Mouse (Mus musculus) midbrain, embryonic 11.5 days (tissue): ENCODE data around the gene Spata22. TPM values are rescaled to one million over a fixed set of nuclear protein-coding genes. Genes with fewer than 3 reads are reported as not detected.
"Not testable (repeated sequence)": the region's sequence is repeated elsewhere in the genome, so short reads cannot be mapped to it uniquely, and the experiment has no call there.

Experiments used
- ATAC-seq: fragments of 200-750 bp; cut with Nextera tagmentation; 2 replicates; pipeline ENCODE4 v1.8.0; 2017; ENCODE audit warnings: moderate TSS enrichment, moderate library complexity; ENCODE audit not compliant: low FRiP score
- DNase-seq: peaks from one replicate; pipeline ENCODE4 v3.0.0; 2015; ENCODE audit warnings: low spot score; ENCODE audit errors: missing footprints
- H3K27ac ChIP-seq: fragments of 300-500 bp; sonication (generic); 2 replicates; pipeline ENCODE4 v1.5.1; 2014; ENCODE audit warnings: low read depth, low read length
- H3K27me3 ChIP-seq: fragments of 300-500 bp; sonication (generic); 2 replicates; pipeline ENCODE4 v1.6.1; 2014; ENCODE audit warnings: mild to moderate bottlenecking, low read length, moderate library complexity, mixed read lengths; ENCODE audit not compliant: control insufficient read depth, insufficient read depth
- H3K36me3 ChIP-seq: fragments of 300-500 bp; sonication (generic); 2 replicates; pipeline ENCODE4 v1.6.1; 2014; ENCODE audit warnings: mild to moderate bottlenecking, low read length, moderate library complexity, mixed read lengths; ENCODE audit not compliant: control insufficient read depth, insufficient read depth
- H3K4me1 ChIP-seq: fragments of 300-500 bp; sonication (generic); 2 replicates; pipeline ENCODE4 v1.6.1; 2014; ENCODE audit warnings: low read length; ENCODE audit not compliant: control insufficient read depth, insufficient read depth
- H3K4me2 ChIP-seq: fragments of 300-500 bp; sonication (generic); 2 replicates; pipeline ENCODE4 v1.6.1; 2014; ENCODE audit warnings: mild to moderate bottlenecking, moderate library complexity
- H3K4me3 ChIP-seq: fragments of 300-500 bp; sonication (generic); 2 replicates; pipeline ENCODE4 v1.5.1; 2014; ENCODE audit warnings: low read depth, low read length
- H3K9ac ChIP-seq: fragments of 300-500 bp; sonication (generic); 2 replicates; pipeline ENCODE4 v1.6.1; 2014; ENCODE audit warnings: low read length
- H3K9me3 ChIP-seq: fragments of 300-500 bp; sonication (generic); 2 replicates; pipeline ENCODE4 v1.6.1; 2016; ENCODE audit warnings: low read length; ENCODE audit not compliant: control insufficient read depth
- WGBS: fragments of 180-500 bp; shearing (Covaris S2); extraction: QIAGEN DNeasy Blood & Tissue Kit; methylation state at CpG from one replicate; pipeline ENCODE4 v1.1.7; 2014; 5-methylcytosine and 5-hydroxymethylcytosine counted together
- polyA plus RNA-seq: library from polyadenylated mRNA; unstranded; fragments of >200 nt; fragmentation: Nextera tagmentation; extraction: Ambion mirVana; gene quantifications from 2 replicates; pipeline ENCODE4 v1.2.1, GENCODE M21; 2014

Spata22 gene
- polyA plus RNA-seq, 1 experiment from 2014 or later = not detected

DNA sequence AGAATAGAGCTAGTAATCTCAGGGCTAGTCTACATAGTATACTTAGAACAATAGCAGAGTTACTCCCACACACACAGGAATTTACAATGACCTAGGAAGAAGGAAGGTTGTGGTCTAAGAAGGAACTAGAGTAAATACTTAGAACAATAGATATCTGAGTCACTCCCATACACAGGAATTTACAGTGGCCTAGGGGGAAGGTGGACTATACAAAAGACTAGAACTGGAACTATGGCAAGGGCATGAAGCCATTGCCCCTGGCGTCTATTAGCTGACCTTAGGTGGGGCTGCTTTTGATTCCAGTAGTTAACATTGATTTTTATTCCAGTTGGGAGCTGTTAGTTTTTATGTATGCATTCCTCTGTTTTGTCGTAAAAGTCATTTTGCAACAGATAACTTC, 11.0 kb upstream of the Spata22 start:
- H3K27ac ChIP-seq, ATAC-seq, H3K36me3 ChIP-seq, H3K9ac ChIP-seq, H3K4me1 ChIP-seq, H3K27me3 ChIP-seq, DNase-seq, H3K4me3 ChIP-seq, H3K4me2 ChIP-seq, H3K9me3 ChIP-seq: not testable (repeated sequence)
- 83% methylated on average over 2 of the region's 2 CpGs for WGBS

DNA sequence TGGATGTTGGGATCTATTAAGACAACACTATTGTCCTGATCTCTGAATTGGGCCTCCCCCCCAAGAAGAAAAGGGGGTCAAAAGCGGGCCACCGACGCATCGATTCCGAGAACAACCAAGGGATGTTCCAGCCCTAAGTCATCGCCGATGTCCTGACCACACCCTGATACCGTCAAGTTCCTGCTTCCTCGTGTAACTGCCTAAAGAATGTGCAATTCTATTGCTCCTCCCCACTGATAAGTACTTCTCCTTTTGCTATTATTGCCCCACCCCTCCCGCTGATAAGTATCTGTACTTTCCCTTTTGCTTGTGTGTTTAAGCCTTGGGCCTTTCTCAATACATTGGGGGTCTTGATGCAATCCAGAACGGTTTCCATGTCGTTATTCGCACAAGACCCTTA, 8.5 kb upstream of the Spata22 start:
- H3K9ac ChIP-seq, DNase-seq, ATAC-seq, H3K9me3 ChIP-seq, H3K36me3 ChIP-seq, H3K4me3 ChIP-seq, H3K27ac ChIP-seq, H3K27me3 ChIP-seq, H3K4me2 ChIP-seq, H3K4me1 ChIP-seq: not testable (repeated sequence)
- 93% methylated on average over 13 of the region's 13 CpGs for WGBS

DNA sequence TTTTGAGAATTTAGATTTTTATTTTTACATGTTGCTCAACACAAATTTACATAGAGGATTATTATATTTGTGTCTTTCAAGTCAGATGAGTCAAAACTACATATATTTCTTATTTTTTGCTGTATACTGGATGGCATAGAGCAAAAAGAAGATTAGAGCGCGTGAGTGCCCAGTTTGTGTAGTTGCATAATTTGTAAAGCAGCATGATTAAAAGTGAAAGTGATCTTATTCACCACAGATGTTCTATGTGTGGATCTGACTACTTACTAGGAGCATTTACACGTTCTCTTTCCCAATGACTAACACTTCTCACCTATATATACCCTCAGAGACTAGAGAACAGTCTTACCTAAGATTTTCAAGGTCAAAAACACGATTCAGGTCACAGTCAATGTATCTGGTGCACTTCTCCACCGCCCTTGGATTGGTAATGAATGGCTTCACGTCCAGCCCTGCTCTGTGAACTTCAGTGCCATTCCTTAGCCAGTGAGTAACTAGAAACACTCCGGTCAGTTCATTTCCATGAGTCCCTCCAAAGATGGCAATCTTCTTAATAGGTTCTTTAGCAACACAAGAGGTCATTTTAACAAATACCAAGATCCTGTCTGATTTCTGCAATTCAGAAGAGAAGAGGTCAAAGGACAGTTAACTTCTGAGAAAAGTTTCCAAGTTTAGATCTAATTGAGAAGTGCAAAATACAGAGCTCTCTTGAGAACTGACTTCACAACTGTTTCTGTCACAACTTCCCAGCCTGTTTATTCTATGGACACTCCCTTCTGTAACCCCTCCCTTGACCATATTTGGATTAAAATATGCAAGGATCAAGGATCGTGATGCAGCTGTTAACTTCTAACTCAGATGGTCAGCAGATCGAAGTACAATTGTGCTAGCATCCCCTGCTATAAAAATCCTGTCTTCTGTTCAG, 5.4 kb upstream of the Spata22 start:
- Histone ChIP-seq H3K27ac (no peak overlapping the region), H3K4me2 (no peak overlapping the region), H3K36me3 (no peaks in the 10 kb centered on the region), H3K9me3 (no peaks in the 10 kb centered on the region), H3K9ac (no peak overlapping the region), H3K4me1 (no peaks in the 10 kb centered on the region), H3K4me3 (no peak overlapping the region), H3K27me3 (no peaks in the 10 kb centered on the region)
- 78% methylated on average over 9 of the region's 9 CpGs for WGBS
- DNase-seq (no peak), ATAC-seq (no peak)

DNA sequence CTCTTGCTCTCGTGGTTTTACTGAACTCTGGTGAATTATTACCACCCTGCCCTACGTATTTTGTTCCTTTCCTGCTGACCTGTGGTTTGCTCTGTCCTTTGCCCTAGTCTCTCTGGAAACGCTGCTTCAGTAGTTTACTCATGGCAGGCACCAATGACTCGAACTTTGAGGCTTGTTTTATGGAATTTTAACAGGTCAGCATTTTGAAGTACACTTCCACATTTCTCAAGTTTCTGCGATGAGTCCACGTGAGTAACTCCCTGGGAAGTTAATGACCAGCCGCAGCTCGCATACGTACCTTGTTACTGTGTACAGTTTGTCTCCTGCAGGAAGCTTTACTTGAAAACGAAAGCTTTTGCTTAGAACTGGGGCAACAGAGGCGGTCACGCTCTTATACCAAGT, 3.1 kb upstream of the Spata22 start:
- no peaks in the 10 kb centered on the region for H3K36me3 ChIP-seq
- no peak overlapping the region for H3K9ac ChIP-seq
- ATAC-seq (no peak), DNase-seq (no peak)
- no peaks in the 10 kb centered on the region for H3K27me3 ChIP-seq
- no peak overlapping the region for H3K4me3 ChIP-seq
- no peak overlapping the region for H3K4me2 ChIP-seq
- 67% methylated on average over 12 of the region's 12 CpGs for WGBS
- no peaks in the 10 kb centered on the region for H3K9me3 ChIP-seq
- H3K27ac ChIP-seq = no peak overlapping the region
- H3K4me1 ChIP-seq = no peaks in the 10 kb centered on the region

DNA sequence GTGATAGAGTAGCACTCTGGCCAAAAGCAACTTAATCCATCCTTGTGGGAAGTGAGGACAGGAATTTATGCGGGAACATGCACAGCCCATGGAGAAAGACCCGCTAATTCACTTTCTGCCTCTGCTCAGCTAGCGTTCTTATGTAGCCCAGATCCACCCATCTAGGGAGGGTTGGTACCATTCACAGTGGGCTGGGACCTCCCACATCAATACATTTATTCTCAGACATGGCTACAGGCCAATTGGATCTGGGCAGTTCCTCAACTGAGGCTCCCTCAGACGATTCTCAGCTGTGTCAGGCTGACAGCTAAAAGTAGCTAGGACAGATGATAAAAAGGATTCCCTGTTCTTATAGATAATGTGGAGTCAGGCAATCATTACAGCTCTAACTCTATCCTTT, 2.2 kb upstream of the Spata22 start:
- no peaks in the 10 kb centered on the region for H3K27me3 ChIP-seq
- H3K4me1 ChIP-seq = no peaks in the 10 kb centered on the region
- no peaks in the 10 kb centered on the region for H3K36me3 ChIP-seq
- no peaks in the 10 kb centered on the region for H3K9me3 ChIP-seq
- H3K9ac ChIP-seq = no peak overlapping the region
- H3K4me3 ChIP-seq = no peak overlapping the region
- H3K4me2 ChIP-seq = no peak overlapping the region
- no peak overlapping the region for H3K27ac ChIP-seq
- no peak for ATAC-seq
- DNase-seq = no peak
- 85% methylated on average over 4 of the region's 4 CpGs for WGBS

DNA sequence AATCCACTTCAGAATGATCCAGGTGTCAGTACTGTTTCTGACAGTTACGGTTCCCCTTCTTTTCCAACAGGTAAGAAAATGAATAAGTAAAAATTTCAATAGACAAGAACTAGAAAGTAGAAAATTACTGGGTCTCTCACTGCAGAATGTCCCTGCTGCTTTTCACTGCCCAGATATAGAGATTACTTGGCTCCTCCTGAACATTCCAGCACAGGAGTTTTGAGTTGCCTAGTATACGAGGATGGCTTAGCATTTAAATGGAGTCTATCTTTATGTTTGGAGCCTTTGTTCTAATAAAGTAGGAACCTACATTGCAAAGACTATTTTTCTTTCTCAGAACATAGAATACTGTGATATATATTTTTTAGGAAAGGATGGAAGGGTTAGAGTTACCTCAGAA, 3.8 kb downstream of the Spata22 start:
- no peak overlapping the region for H3K27ac ChIP-seq
- no peak overlapping the region for H3K9ac ChIP-seq
- DNase-seq (no peak), ATAC-seq (no peak)
- 60% methylated on average over 2 of the region's 2 CpGs for WGBS
- H3K4me2 ChIP-seq = no peak overlapping the region
- no peaks in the 10 kb centered on the region for H3K27me3 ChIP-seq
- no peaks in the 10 kb centered on the region for H3K36me3 ChIP-seq
- H3K9me3 ChIP-seq = no peaks in the 10 kb centered on the region
- no peak overlapping the region for H3K4me3 ChIP-seq
- H3K4me1 ChIP-seq = no peaks in the 10 kb centered on the region

DNA sequence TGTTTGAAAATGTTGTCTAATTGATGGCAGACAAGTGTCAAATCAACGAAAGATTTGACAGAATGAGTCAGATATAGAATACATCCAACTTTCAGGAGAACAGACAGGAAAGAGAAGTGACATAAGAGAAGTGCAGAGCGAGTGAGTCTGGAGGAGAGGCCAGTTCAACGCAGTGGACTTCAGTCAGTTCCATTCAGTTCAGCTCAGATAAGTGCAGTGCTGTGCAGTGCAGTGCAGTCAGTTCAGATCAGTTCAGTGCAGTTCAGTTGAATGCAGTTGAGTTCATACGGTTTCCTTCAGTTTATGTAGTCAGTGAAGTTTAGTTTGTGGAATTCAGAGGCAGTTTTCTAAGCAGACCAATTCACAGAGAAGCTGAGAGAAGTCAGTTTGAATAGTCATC, 7.4 kb downstream of the Spata22 start:
- H3K4me1 ChIP-seq = no peaks in the 10 kb centered on the region
- H3K9me3 ChIP-seq = no peaks in the 10 kb centered on the region
- no peak overlapping the region for H3K4me3 ChIP-seq
- DNase-seq (no peak), ATAC-seq (no peak)
- H3K4me2 ChIP-seq = no peak overlapping the region
- H3K9ac ChIP-seq = no peak overlapping the region
- no peak overlapping the region for H3K27ac ChIP-seq
- H3K36me3 ChIP-seq = no peaks in the 10 kb centered on the region
- WGBS = 80% methylated on average over 4 of the region's 4 CpGs
- H3K27me3 ChIP-seq = no peaks in the 10 kb centered on the region

DNA sequence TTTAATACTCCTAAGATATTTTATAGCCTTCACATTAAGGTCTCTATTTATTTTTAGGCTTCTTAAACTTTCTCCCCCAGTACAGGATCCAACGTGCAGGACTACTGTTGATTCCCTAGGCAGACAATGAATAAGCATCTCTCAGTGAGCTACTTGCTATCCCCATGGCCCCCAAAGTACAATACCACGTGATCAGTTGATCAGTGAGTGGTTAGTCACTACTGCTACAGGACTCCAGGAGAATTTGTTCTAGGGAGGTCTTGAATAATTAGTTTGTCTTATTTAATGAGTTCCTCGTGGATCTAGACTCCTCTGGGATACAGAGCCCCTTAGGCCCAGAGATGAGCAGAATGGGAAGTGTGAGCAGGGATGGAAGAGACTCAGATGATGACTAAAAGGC, 20.9 kb downstream of the Spata22 start, which contains the start of gene Olfr20:
Gene Olfr20 (plus strand): TSS at position 301 of the 400 bp plus-strand sequence.
- 46% methylated on average over 3 of the region's 3 CpGs for WGBS
- Histone ChIP-seq H3K9ac (no peak within 1 kb of the TSS), H3K4me1 (no peaks in the 10 kb centered on the region), H3K36me3 (no peaks in the 10 kb centered on the region), H3K27ac (no peak within 1 kb of the TSS), H3K4me2 (no peak within 1 kb of the TSS), H3K4me3 (no peak within 1 kb of the TSS), H3K9me3 (no peaks in the 10 kb centered on the region), H3K27me3 (no peaks in the 10 kb centered on the region)
- no peak for DNase-seq
- ATAC-seq = no peak

DNA sequence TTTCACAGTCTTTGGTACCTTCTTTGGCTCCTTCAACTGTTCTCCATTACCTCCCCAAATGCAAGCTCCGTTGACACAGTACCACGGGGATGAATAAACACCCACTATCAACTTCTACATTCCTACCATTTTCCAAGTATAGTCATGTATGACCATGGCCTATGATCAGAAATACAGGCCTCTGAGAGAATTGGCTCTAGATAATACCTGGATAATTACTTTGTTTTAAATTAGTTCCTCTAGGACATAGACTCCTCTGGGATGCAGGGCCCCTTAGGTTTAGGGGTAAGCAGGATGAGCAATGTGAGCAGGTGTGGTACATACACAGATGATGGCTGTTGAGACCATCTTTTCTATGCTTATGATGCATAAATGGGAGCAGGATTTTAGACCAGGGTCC, 41.4 kb downstream of the Spata22 start, which contains the start of gene Olfr376:
Gene Olfr376 (plus strand): TSS at position 301 of the 400 bp plus-strand sequence.
- DNase-seq (no peak), ATAC-seq (no peak)
- Histone ChIP-seq H3K27me3 (no peaks in the 10 kb centered on the region), H3K4me2 (no peak within 1 kb of the TSS), H3K9me3 (no peaks in the 10 kb centered on the region), H3K4me3 (no peak within 1 kb of the TSS), H3K27ac (no peak within 1 kb of the TSS), H3K4me1 (no peaks in the 10 kb centered on the region), H3K9ac (no peak within 1 kb of the TSS), H3K36me3 (no peaks in the 10 kb centered on the region)
- WGBS = 85% methylated on average over 2 of the region's 2 CpGs
